Mouse (Mus musculus) forebrain, embryonic 13.5 days (tissue): Measurements from ENCODE around the gene Gatad2a. TPM values are rescaled to one million over a fixed set of nuclear protein-coding genes. Genes with fewer than 3 reads are reported as not detected.

Source experiments
- ATAC-seq: fragments of 200-750 bp; cut with Nextera tagmentation; 2 replicates; pipeline ENCODE4 v1.8.0; 2017
- H3K27ac ChIP-seq: fragments of 300-500 bp; sonication (generic); 2 replicates; pipeline ENCODE4 v1.5.1; 2015; ENCODE audit warnings: inconsistent platforms, mild to moderate bottlenecking, moderate library complexity
- H3K27me3 ChIP-seq: fragments of 300-500 bp; sonication (generic); 2 replicates; pipeline ENCODE4 v1.6.1; 2015; ENCODE audit warnings: mild to moderate bottlenecking, inconsistent platforms
- H3K36me3 ChIP-seq: fragments of 300-500 bp; sonication (generic); 2 replicates; pipeline ENCODE4 v1.6.1; 2015; ENCODE audit warnings: mild to moderate bottlenecking, inconsistent platforms; ENCODE audit not compliant: poor library complexity, severe bottlenecking
- H3K4me1 ChIP-seq: fragments of 300-500 bp; sonication (generic); 2 replicates; pipeline ENCODE4 v1.6.1; 2015; ENCODE audit warnings: inconsistent platforms
- H3K4me2 ChIP-seq: fragments of 300-500 bp; sonication (generic); 2 replicates; pipeline ENCODE4 v1.6.1; 2015; ENCODE audit warnings: inconsistent platforms, mild to moderate bottlenecking, moderate library complexity
- H3K4me3 ChIP-seq: fragments of 300-500 bp; sonication (generic); 2 replicates; pipeline ENCODE4 v1.5.1; 2015; ENCODE audit warnings: mild to moderate bottlenecking, inconsistent platforms
- H3K9ac ChIP-seq: fragments of 300-500 bp; sonication (generic); 2 replicates; pipeline ENCODE4 v1.6.1; 2015; ENCODE audit warnings: mild to moderate bottlenecking, inconsistent platforms
- H3K9me3 ChIP-seq: fragments of 300-500 bp; sonication (generic); replicated peaks from 2 replicates; pipeline ENCODE4 v1.6.1; 2016; ENCODE audit warnings: inconsistent platforms
- WGBS: fragments of 180-500 bp; shearing (Covaris S2); methylation state at CpG from one replicate; pipeline ENCODE4 v1.1.7; 2015; 5-methylcytosine and 5-hydroxymethylcytosine counted together
- polyA plus RNA-seq: library from polyadenylated mRNA; unstranded; fragments of >200 nt; fragmentation: Nextera tagmentation; extraction: Ambion mirVana; gene quantifications from 2 replicates; pipeline ENCODE4 v1.2.1, GENCODE M21; 2015

The Gatad2a gene
- polyA plus RNA-seq = 29.5 and 31.7 TPM in 2 replicates

DNA sequence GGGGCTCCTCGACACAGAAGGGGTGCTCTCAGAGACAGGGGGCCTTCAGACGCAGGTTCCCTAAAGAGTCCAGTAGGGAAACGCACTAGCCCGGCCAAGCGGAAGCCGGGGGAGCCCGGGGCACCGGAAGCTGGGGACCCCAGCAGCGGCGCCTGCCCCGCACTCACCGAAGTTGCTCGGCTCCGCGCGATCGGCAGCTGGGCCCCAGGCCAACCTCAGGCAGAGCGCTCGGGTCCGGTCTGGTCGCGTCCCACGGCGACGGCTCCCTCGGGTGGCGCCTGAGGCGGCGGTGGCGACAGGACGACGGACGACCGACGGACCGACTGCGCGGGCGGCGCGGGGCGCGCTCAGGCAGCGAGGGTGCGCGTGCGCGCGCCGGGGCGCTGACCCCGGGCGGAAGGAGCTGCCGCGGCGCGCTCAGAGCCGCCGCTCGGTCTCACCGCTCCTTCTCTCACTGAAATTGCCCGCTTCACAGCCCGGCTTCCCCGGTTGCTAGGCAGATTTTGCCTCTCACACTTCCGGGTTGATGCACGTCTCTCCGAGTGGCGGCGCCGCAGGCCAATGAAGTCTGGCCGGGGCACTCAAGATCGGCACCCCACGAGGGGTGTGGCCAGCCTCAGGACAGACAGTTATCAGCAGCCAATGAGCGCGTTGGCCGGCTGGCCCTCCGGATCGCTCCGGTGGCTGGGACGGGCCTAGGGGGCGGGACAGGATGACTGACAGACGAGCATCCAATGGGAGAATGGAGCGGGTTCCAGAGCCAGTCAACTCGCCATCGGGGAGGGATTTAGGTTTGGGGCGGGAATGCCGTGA is at the start of gene Gatad2a:
Gatad2a (minus strand) TSS at position 609 of the 813 bp plus-strand sequence.
- under 1% methylated on average over 84 of the region's 87 CpGs for WGBS
- H3K9ac ChIP-seq = peak within 1 kb of the TSS; percentile 87
- H3K4me1 ChIP-seq = peaks cover 23% of the 10 kb centered on the region
- H3K27ac ChIP-seq = peak within 1 kb of the TSS; percentile 89
- no peaks in the 10 kb centered on the region for H3K9me3 ChIP-seq
- peak; percentile 100 for ATAC-seq
- H3K36me3 ChIP-seq = peaks cover 8% of the 10 kb centered on the region
- 0 out of 2 replicates have a peak, but pooled peaks cover 4% of the 10 kb centered on the region for H3K27me3 ChIP-seq
- H3K4me2 ChIP-seq = peak within 1 kb of the TSS; percentile 93
- peak within 1 kb of the TSS; percentile 91 for H3K4me3 ChIP-seq

- Histone ChIP-seq H3K27me3 (no peaks in the 10 kb centered on the region), H3K27ac (no peak overlapping the region), H3K36me3 (peaks cover 6% of the 10 kb centered on the region; the same call in 1 of the 2 replicates), H3K4me2 (peak overlapping the region; percentile 86), H3K4me3 (peak overlapping the region; percentile 90), H3K4me1 (peaks cover 39% of the 10 kb centered on the region), H3K9ac (peak overlapping the region; percentile 94; the same call in 1 of the 2 replicates), H3K9me3 (no peaks in the 10 kb centered on the region)
- no peak for ATAC-seq
- WGBS = 91% methylated on average over 5 of the region's 5 CpGs
Measured at GRCm38 (mm10) chr8:70043996-70044395, 47.8 kb upstream of the Gatad2a start.

DNA sequence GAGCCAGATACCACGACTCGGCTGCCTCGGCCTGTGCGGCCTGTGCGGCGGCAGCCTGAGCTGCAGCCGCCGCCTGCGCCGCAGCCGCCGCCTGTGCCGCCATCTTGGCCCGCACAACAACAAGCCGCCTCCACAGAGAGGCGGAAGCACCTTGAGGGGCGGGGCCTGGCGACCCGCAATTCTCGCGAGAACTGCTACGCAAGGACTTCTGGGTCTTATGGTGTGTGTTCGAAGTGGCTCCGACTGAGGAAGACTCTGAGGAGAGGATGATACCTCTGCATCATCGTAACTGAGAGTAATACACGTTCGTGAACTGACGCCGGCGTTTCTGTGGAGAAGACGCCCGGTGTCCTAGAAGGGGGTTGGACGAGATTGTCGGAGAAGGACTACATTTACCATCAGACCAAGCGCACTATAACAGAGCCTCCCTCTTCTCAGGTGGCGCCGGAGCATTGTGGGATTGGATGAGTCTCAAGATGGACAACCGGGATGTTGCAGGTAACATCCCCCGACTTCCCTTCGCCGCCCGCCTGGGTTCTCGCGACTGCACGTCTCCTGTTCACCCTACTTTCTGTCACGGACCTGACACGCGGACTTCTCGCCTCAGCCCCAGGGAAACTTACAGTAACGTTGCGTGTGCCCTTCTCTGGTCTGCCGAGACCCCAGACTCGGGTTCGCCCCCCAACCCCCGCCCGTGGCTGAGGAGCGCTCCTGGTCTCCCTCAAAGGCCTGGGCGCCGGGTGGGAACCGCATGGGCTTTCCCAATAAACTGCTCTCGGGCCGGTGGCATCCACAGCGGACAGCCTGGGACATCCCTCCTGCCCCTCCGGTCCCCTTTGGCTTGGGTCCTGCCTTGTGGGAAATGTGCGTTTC is 46.6 kb upstream of the Gatad2a start, which contains the start of the genes Mau2 and Sugp1:
Mau2 (minus strand) TSS at position 152 of the 873 bp plus-strand sequence.
Sugp1 (plus strand) TSS at position 231 of the 873 bp plus-strand sequence.
- H3K36me3 ChIP-seq = 0 out of 2 replicates have a peak, but pooled peaks cover 6% of the 10 kb centered on the region
- H3K9me3 ChIP-seq = no peaks in the 10 kb centered on the region
- peak within 1 kb of the TSS; percentile 86 for H3K4me2 ChIP-seq
- peaks cover 39% of the 10 kb centered on the region for H3K4me1 ChIP-seq
- H3K27ac ChIP-seq = peak within 1 kb of the TSS; percentile 80
- WGBS = under 1% methylated on average over 65 of the region's 65 CpGs
- H3K27me3 ChIP-seq = no peaks in the 10 kb centered on the region
- H3K4me3 ChIP-seq = peak within 1 kb of the TSS; percentile 90
- H3K9ac ChIP-seq = peak within 1 kb of the TSS; percentile 94
- ATAC-seq = peak; percentile 98

GRCm38 (mm10) chr8:70041885-70042546 is 45.8 kb upstream of the Gatad2a start:
- Histone ChIP-seq H3K4me2 (peak overlapping the region; percentile 86), H3K36me3 (0 out of 2 replicates have a peak, but pooled peaks cover 6% of the 10 kb centered on the region), H3K4me3 (peak overlapping the region; percentile 90), H3K4me1 (peaks cover 39% of the 10 kb centered on the region), H3K27ac (peak overlapping the region; percentile 41; the same call in 1 of the 2 replicates), H3K9me3 (no peaks in the 10 kb centered on the region), H3K27me3 (no peaks in the 10 kb centered on the region), H3K9ac (peak overlapping the region; percentile 94)
- peak; percentile 23 for ATAC-seq
- 1% methylated on average over 47 of the region's 47 CpGs for WGBS

GRCm38 (mm10) chr8:70037994-70038393 is 41.8 kb upstream of the Gatad2a start:
- Histone ChIP-seq H3K9me3 (no peaks in the 10 kb centered on the region), H3K36me3 (peaks cover 14% of the 10 kb centered on the region)

DNA sequence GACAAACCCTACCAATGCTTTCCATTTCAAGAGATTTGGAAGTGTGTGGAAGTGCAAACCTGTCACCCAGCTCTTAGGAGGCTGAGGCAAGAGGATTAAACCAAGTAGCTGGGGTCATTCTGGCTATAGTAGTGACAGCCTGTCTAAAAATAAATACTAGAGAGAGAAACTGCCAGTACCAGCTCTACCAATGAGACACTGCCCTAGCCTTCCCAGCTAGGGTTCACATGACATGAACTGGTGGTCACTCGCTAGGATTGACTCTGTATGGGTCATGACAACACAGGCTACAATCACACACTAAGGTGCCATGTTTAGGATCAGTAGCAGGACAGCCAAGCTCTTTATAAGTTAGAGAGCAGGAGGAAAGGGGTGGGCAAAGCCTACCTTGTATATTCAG is 34.1 kb upstream of the Gatad2a start:
- Histone ChIP-seq H3K4me3 (no peak overlapping the region), H3K4me1 (no peaks in the 10 kb centered on the region), H3K27ac (no peak overlapping the region), H3K4me2 (no peak overlapping the region), H3K36me3 (peaks cover 77% of the 10 kb centered on the region), H3K9ac (no peak overlapping the region), H3K27me3 (no peaks in the 10 kb centered on the region), H3K9me3 (no peaks in the 10 kb centered on the region)
- 96% methylated on average over 1 of the region's 1 CpGs for WGBS
- ATAC-seq = no peak

More at GRCm38 (mm10) chr8:70037994-70038393, 41.8 kb upstream of the Gatad2a start:
- peaks cover 25% of the 10 kb centered on the region for H3K4me1 ChIP-seq
- no peak overlapping the region for H3K9ac ChIP-seq
- H3K27ac ChIP-seq = no peak overlapping the region
- WGBS = 91% methylated on average over 1 of the region's 1 CpGs
- no peaks in the 10 kb centered on the region for H3K27me3 ChIP-seq
- no peak for ATAC-seq
- no peak overlapping the region for H3K4me2 ChIP-seq
- no peak overlapping the region for H3K4me3 ChIP-seq

- Histone ChIP-seq H3K27me3 (no peaks in the 10 kb centered on the region), H3K4me2 (no peak overlapping the region), H3K9me3 (no peaks in the 10 kb centered on the region), H3K4me1 (no peaks in the 10 kb centered on the region), H3K27ac (no peak overlapping the region), H3K9ac (no peak overlapping the region), H3K4me3 (no peak overlapping the region), H3K36me3 (peaks cover 100% of the 10 kb centered on the region)
- ATAC-seq = no peak
- WGBS = 88% methylated on average over 2 of the region's 2 CpGs
Measured at GRCm38 (mm10) chr8:70026151-70026550, 30.0 kb upstream of the Gatad2a start.

DNA sequence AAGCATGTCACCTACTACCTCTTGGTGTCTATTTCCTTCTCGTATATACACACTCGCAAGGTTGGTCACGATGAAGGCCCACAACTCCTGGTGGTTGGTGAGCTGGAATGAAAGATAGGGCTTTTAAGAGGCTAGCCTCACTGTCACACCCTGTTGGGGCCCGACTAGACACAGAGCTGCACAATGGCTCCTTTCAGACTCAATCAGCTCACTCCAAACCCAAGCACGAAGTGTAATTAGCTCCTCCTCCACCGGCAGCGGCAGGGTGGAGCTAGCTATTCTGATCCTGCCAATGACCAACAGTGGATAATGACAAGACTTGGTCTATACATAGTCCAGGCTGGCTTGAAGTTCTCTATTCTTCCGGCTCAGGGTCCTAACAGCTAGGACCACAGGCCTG is 27.4 kb upstream of the Gatad2a start:
- Histone ChIP-seq H3K27me3 (no peaks in the 10 kb centered on the region), H3K4me1 (no peaks in the 10 kb centered on the region), H3K9me3 (no peaks in the 10 kb centered on the region), H3K4me2 (no peak overlapping the region), H3K4me3 (no peak overlapping the region), H3K27ac (no peak overlapping the region), H3K9ac (no peak overlapping the region), H3K36me3 (peaks cover 100% of the 10 kb centered on the region)
- ATAC-seq = no peak
- WGBS = 49% methylated on average over 8 of the region's 8 CpGs

GRCm38 (mm10) chr8:70015017-70015416 is 18.8 kb upstream of the Gatad2a start:
- Histone ChIP-seq H3K4me1 (no peaks in the 10 kb centered on the region), H3K36me3 (peaks cover 39% of the 10 kb centered on the region), H3K9ac (no peak overlapping the region), H3K4me3 (no peak overlapping the region), H3K4me2 (no peak overlapping the region), H3K27ac (no peak overlapping the region), H3K27me3 (no peaks in the 10 kb centered on the region), H3K9me3 (no peaks in the 10 kb centered on the region)
- WGBS = 77% methylated on average over 1 of the region's 1 CpGs
- no peak for ATAC-seq

DNA sequence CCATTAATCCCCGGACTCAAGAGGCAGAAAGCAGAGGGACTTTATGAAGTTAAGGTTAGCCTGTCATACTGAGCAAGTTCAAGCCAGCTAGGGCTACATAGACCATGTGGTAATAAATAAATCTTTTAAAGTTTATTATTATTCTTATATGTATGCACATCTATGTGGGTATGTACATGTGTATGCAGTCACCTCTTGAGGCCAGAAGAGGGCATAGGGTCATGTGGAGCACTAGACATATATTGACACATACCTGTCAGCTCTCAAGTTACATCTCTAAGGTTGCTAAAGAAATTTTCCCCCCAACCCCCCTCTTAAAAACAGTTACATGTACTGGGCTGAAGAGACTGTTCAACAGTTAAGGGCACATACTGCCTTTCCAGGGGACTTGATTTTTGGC is 16.6 kb upstream of the Gatad2a start:
- no peaks in the 10 kb centered on the region for H3K4me1 ChIP-seq
- H3K4me2 ChIP-seq = no peak overlapping the region
- H3K27me3 ChIP-seq = no peaks in the 10 kb centered on the region
- H3K9me3 ChIP-seq = no peaks in the 10 kb centered on the region
- H3K27ac ChIP-seq = no peak overlapping the region
- H3K9ac ChIP-seq = no peak overlapping the region
- peaks cover 16% of the 10 kb centered on the region for H3K36me3 ChIP-seq
- WGBS = 85% methylated on average over 1 of the region's 1 CpGs
- ATAC-seq = 0 out of 2 replicates have a peak, but pooled peaks have one; percentile 34
- H3K4me3 ChIP-seq = no peak overlapping the region

- H3K27me3 ChIP-seq = no peaks in the 10 kb centered on the region
- ATAC-seq = no peak
- H3K9me3 ChIP-seq = no peaks in the 10 kb centered on the region
- peaks cover 12% of the 10 kb centered on the region for H3K36me3 ChIP-seq
- H3K4me2 ChIP-seq = no peak overlapping the region
- no peaks in the 10 kb centered on the region for H3K4me1 ChIP-seq
- H3K4me3 ChIP-seq = no peak overlapping the region
- H3K27ac ChIP-seq = no peak overlapping the region
- 84% methylated on average over 3 of the region's 3 CpGs for WGBS
- no peak overlapping the region for H3K9ac ChIP-seq
Measured at GRCm38 (mm10) chr8:70012350-70012749, 16.2 kb upstream of the Gatad2a start.
